Mouse (Mus musculus): ENCODE measurements around the gene Herpud1. TPM values are rescaled to one million over a fixed set of nuclear protein-coding genes. Genes with fewer than 3 reads are reported as not detected.

Herpud1 gene
- polyA plus RNA-seq, 1 experiment, result 97.8 TPM

- no peak overlapping the region for H3K4me3 ChIP-seq (ENCODE audit: insufficient read depth, low read length)
- no peaks in the 10 kb centered on the region for H3K4me1 ChIP-seq (ENCODE audit: control insufficient read depth, insufficient read depth, low read length)
- TF ChIP-seq POLR2A (IDR thresholded peaks at IDR 0.05; ENCODE audit: extremely low read depth, insufficient read depth, low read length), result no peak
- no peak for TF ChIP-seq CTCF (IDR thresholded peaks at IDR 0.05; ENCODE audit: extremely low read depth, insufficient read depth, low read length)
- H3K27ac ChIP-seq (ENCODE audit: insufficient read depth, low read length), result no peak overlapping the region
These were observed 6.6 kb upstream of the Herpud1 start for GRCm38 (mm10) chr8:94379686-94380085.

GRCm38 (mm10) chr8:94384166-94384565 is 2.1 kb upstream of the Herpud1 start:
- no peak overlapping the region for H3K4me3 ChIP-seq (ENCODE audit: insufficient read depth, low read length)
- 0 out of 2 replicates have a peak, but pooled peaks cover 1% of the 10 kb centered on the region for H3K4me1 ChIP-seq (ENCODE audit: control insufficient read depth, insufficient read depth, low read length)
- H3K27ac ChIP-seq (ENCODE audit: insufficient read depth, low read length), result no peak overlapping the region
- TF ChIP-seq CTCF (IDR thresholded peaks at IDR 0.05; ENCODE audit: extremely low read depth, insufficient read depth, low read length), result no peak
- no peak for TF ChIP-seq POLR2A (IDR thresholded peaks at IDR 0.05; ENCODE audit: extremely low read depth, insufficient read depth, low read length)

DNA sequence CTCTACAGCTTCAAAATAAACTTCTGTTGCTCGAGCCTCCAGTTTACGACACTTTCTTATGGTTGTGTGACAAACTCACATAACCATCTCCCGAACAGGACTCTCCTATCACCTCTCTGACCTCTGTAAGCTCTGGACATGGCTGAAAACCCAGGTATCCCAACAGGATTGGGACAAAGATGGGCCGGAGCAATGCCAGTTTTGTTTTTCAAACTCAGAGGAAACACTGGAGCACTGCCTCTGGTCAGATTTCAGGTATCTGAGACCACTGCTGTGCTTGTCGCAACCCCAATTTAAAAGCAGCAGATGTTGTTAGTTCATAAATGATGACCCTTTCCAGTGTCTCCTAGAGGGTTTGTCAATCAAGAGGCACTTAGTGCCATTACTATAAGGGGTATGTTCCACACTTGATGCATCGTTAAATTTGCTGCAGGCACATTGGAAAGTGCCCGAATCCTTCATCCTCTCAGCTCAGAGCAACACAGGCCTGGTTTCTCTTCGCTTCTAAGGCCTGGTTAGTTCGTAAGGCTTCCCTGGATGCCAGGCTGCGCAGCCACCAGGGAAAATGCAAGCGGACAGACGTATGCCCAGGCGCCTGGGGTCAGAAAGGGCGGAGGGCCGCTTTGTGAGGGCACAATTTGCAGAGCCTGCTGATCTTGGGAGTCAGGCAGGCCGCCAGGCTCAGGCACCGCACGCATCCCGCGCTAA is 578 bp upstream of the Herpud1 start:
- Histone ChIP-seq H3K4me3 (ENCODE audit: insufficient read depth, low read length) (peak overlapping the region; percentile 84), H3K27ac (ENCODE audit: insufficient read depth, low read length) (peak overlapping the region; percentile 99), H3K4me1 (ENCODE audit: control insufficient read depth, insufficient read depth, low read length) (0 out of 2 replicates have a peak, but pooled peaks cover 1% of the 10 kb centered on the region)
- TF ChIP-seq POLR2A (IDR thresholded peaks at IDR 0.05; ENCODE audit: extremely low read depth, insufficient read depth, low read length) (no peak), CTCF (IDR thresholded peaks at IDR 0.05; ENCODE audit: extremely low read depth, insufficient read depth, low read length) (no peak)

DNA sequence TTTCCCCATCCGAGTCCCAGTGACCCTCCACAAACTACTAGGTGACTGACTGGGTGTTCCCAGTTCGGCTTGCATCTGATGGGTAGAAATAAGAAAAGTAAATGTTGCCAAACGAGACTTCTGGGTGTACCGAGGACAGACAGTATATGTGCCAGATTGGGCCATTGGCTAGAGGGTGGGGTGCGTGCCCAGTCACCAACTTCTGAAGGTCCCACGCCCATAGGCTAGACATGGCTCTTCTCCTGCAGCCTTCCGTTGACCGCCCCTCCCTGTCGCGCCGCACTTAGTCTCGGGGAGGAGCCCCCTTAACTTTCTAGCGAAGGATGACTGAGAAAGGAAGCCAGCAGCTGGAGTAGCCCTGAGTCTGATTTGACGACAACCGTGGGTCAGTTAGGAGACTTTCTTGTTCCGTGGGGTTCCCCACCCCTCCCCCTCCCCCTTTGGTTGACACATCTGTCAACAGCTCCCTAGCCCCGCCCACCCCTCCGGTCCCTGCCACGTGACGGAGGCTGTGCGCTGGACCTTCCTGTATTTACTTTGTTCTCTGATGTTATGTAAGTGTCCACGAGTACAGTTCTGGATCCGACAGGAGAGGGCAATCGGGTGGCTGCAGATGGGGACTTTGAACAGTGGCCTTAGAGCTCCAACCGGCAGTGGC is 918 bp downstream of the Herpud1 start:
- peak; percentile 40; the same call in 1 of the 2 replicates for TF ChIP-seq POLR2A (IDR thresholded peaks at IDR 0.05; ENCODE audit: extremely low read depth, insufficient read depth, low read length)
- TF ChIP-seq CTCF (IDR thresholded peaks at IDR 0.05; ENCODE audit: extremely low read depth, insufficient read depth, low read length), result no peak
- Histone ChIP-seq H3K4me1 (ENCODE audit: control insufficient read depth, insufficient read depth, low read length) (0 out of 2 replicates have a peak, but pooled peaks cover 1% of the 10 kb centered on the region), H3K27ac (ENCODE audit: insufficient read depth, low read length) (peak overlapping the region; percentile 97)

DNA sequence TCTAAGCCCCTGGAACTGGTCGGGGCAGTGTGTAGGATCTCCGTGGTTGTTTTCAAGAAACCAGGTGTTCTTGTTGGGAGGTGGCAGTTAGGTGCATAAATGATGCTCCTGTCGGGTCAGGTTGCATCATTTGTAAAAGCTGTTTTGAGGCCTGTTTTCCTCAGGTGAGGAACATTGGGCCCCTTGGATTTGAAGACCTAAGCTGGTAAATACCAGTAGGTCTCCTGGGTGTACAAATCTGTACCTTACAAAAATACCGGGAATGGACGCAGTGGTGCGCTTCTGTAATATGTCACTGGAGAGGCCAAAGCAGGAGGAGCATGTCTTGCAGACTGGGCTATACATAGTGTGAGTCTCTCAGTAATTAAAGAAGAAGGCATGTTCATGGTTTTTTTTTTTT is 1.5 kb downstream of the Herpud1 start:
- H3K4me1 ChIP-seq (ENCODE audit: control insufficient read depth, insufficient read depth, low read length), result 0 out of 2 replicates have a peak, but pooled peaks cover 1% of the 10 kb centered on the region
- peak overlapping the region; percentile 36; the same call in 1 of the 2 replicates for H3K27ac ChIP-seq (ENCODE audit: insufficient read depth, low read length)
- H3K4me3 ChIP-seq (ENCODE audit: insufficient read depth, low read length), result peak overlapping the region; percentile 84
- TF ChIP-seq CTCF (IDR thresholded peaks at IDR 0.05; ENCODE audit: extremely low read depth, insufficient read depth, low read length) (no peak), POLR2A (IDR thresholded peaks at IDR 0.05; ENCODE audit: extremely low read depth, insufficient read depth, low read length) (no peak)

More for the DNA sequence above, 918 bp downstream of the Herpud1 start:
- H3K4me3 ChIP-seq (ENCODE audit: insufficient read depth, low read length), result peak overlapping the region; percentile 84

DNA sequence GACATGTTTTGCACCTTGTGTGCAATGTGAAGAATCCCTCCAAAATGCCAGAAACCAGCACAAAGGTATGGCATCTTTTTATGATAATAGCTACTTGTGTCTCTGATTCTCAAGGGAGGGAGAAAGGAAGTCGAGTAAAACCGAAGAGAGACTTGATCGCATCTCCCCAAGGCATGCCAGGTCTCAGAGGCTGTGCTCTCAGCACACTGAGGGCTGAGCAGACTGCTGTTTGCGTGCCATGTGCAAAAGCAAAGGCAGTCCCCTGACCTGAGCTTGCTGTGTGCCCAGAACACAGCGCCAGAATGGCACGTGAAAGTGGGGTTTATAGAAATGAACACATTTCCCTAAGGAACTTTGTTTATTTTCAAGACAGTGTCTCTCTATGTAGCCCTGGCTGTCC is 3.3 kb downstream of the Herpud1 start:
- 0 out of 2 replicates have a peak, but pooled peaks cover 1% of the 10 kb centered on the region for H3K4me1 ChIP-seq (ENCODE audit: control insufficient read depth, insufficient read depth, low read length)
- H3K4me3 ChIP-seq (ENCODE audit: insufficient read depth, low read length), result no peak overlapping the region
- TF ChIP-seq POLR2A (IDR thresholded peaks at IDR 0.05; ENCODE audit: extremely low read depth, insufficient read depth, low read length), result no peak
- TF ChIP-seq CTCF (IDR thresholded peaks at IDR 0.05; ENCODE audit: extremely low read depth, insufficient read depth, low read length), result no peak
- no peak overlapping the region for H3K27ac ChIP-seq (ENCODE audit: insufficient read depth, low read length)

DNA sequence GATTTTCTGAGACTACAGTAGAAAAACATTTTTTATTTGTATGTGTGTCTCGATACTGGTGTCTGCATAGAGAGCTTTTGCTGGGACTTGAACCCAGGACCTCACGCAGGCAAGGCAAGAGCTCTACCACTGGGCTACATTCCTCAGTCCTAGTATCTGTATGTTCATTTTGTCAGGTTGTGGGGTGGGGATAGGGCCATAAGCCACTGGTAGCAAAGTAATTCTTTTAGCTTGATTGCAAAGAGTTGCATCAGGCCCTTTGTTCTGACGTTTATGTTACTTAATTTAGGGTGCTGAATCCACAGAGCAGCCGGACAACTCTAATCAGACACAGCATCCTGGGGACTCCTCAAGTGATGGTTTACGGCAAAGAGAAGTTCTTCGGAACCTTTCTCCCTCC is 4.2 kb downstream of the Herpud1 start:
- TF ChIP-seq CTCF (IDR thresholded peaks at IDR 0.05; ENCODE audit: extremely low read depth, insufficient read depth, low read length) (no peak), POLR2A (IDR thresholded peaks at IDR 0.05; ENCODE audit: extremely low read depth, insufficient read depth, low read length) (no peak)
- H3K4me3 ChIP-seq (ENCODE audit: insufficient read depth, low read length), result no peak overlapping the region
- 0 out of 2 replicates have a peak, but pooled peaks cover 1% of the 10 kb centered on the region for H3K4me1 ChIP-seq (ENCODE audit: control insufficient read depth, insufficient read depth, low read length)
- H3K27ac ChIP-seq (ENCODE audit: insufficient read depth, low read length), result no peak overlapping the region

DNA sequence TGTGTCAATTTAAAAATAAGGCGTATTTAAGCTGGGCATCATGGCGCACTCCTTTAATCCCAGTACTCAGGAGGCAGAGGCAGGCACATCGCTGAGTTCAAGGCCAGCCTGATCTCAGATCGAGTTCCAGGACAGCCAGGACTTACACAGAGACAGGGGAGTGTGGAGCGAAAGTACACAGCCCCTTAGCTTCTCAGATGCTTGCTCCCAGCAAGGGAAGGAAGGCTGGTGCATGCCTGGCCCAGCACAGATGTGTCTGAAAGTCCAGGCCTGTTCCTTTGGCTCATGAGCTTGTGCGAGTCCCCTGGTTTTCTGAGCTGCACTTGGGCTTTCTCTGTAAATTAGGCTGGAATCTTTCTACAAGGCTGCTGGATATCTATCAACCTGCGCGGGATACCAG is 4.7 kb downstream of the Herpud1 start:
- TF ChIP-seq CTCF (IDR thresholded peaks at IDR 0.05; ENCODE audit: extremely low read depth, insufficient read depth, low read length) (no peak), POLR2A (IDR thresholded peaks at IDR 0.05; ENCODE audit: extremely low read depth, insufficient read depth, low read length) (no peak)
- 0 out of 2 replicates have a peak, but pooled peaks cover 1% of the 10 kb centered on the region for H3K4me1 ChIP-seq (ENCODE audit: control insufficient read depth, insufficient read depth, low read length)
- H3K4me3 ChIP-seq (ENCODE audit: insufficient read depth, low read length), result no peak overlapping the region
- no peak overlapping the region for H3K27ac ChIP-seq (ENCODE audit: insufficient read depth, low read length)

GRCm38 (mm10) chr8:94392147-94392546 is 5.9 kb downstream of the Herpud1 start:
- Histone ChIP-seq H3K4me3 (ENCODE audit: insufficient read depth, low read length) (no peak overlapping the region), H3K27ac (ENCODE audit: insufficient read depth, low read length) (no peak overlapping the region), H3K4me1 (ENCODE audit: control insufficient read depth, insufficient read depth, low read length) (0 out of 2 replicates have a peak, but pooled peaks cover 1% of the 10 kb centered on the region)
- TF ChIP-seq CTCF (IDR thresholded peaks at IDR 0.05; ENCODE audit: extremely low read depth, insufficient read depth, low read length) (peak; percentile 30), POLR2A (IDR thresholded peaks at IDR 0.05; ENCODE audit: extremely low read depth, insufficient read depth, low read length) (no peak)
